Mouse (Mus musculus) embryonic fibroblast, embryonic 13.5 days (primary cell): ENCODE data around the gene Acot10.

Source experiments
- CTCF ChIP-seq: IDR thresholded peaks from 2 replicates; pipeline ENCODE4 v1.5.1; 2011; ENCODE audit warnings: mild to moderate bottlenecking, control low read depth, low read length, moderate library complexity, borderline replicate concordance; ENCODE audit not compliant: insufficient read depth
- POLR2A ChIP-seq: IDR thresholded peaks from 2 replicates; pipeline ENCODE4 v1.6.1; 2011; ENCODE audit warnings: low read depth, mild to moderate bottlenecking, control low read depth, low read length, moderate library complexity

- no peak for TF ChIP-seq POLR2A
- no peak for TF ChIP-seq CTCF
These were observed 27.4 kb downstream of the Acot10 start for GRCm38 (mm10) chr15:20639155-20639554.
